Mouse (Mus musculus) gastrocnemius, adult 2 months (tissue): ENCODE measurements around the gene Gm20388. TPM values are rescaled to one million over a fixed set of nuclear protein-coding genes. Genes with fewer than 3 reads are reported as not detected.

ENCODE experiments used
- DNase-seq: peaks from one replicate; pipeline ENCODE4 v3.0.0; 2022
- H3K27ac ChIP-seq: fragments of 200-600 bp; 2 replicates; pipeline ENCODE4 v1.8.1; 2022; ENCODE audit warnings: mild to moderate bottlenecking
- H3K4me3 ChIP-seq: fragments of 200-600 bp; 2 replicates; pipeline ENCODE4 v1.8.1; 2022; ENCODE audit warnings: mild to moderate bottlenecking, moderate library complexity
- CTCF ChIP-seq: fragments of 200-600 bp; IDR thresholded peaks from 2 replicates; pipeline ENCODE4 v1.8.1; 2022; ENCODE audit warnings: antibody characterized with exemption, mild to moderate bottlenecking, moderate library complexity
- intact Hi-C: fragments of 180-260 bp; cut with DNase I; formaldehyde crosslinking; loops from one replicate; pipeline ENCODE4 v1.15.1; 2025
- total RNA-seq, 2 experiments: library from RNA; stranded (reverse); gene quantifications; 2 replicates each; pipeline ENCODE4 v1.2.3; 2021

Gm20388 gene
- total RNA-seq, 2 experiments from 2014 or later, result 6.1 to 15.0 TPM

GRCm38 (mm10) chr8:122554786-122555185, 2644.1 kb downstream of the Gm20388 start:
- intact Hi-C loops, result no loop called here
- H3K27ac ChIP-seq, result no peak overlapping the region

GRCm38 (mm10) chr8:122556030-122557009, 2645.7 kb downstream of the Gm20388 start:
- TF ChIP-seq CTCF, result peak; percentile 11; the same call in 1 of the 2 replicates
- H3K4me3 ChIP-seq, result peak overlapping the region; percentile 51
- peak; percentile 71 for DNase-seq
- intact Hi-C loops, result no loop called here
- H3K27ac ChIP-seq, result peak overlapping the region; percentile 82

More at GRCm38 (mm10) chr8:122554786-122555185, 2644.1 kb downstream of the Gm20388 start:
- H3K4me3 ChIP-seq, result no peak overlapping the region
- no peak for TF ChIP-seq CTCF
- DNase-seq, result no peak

- Histone ChIP-seq H3K4me3 (no peak overlapping the region; the same call in 1 of the 2 replicates), H3K27ac (peak overlapping the region; percentile 82)
- TF ChIP-seq CTCF, result no peak
- intact Hi-C loops, result no loop called here
- no peak for DNase-seq
These were observed 2646.8 kb downstream of the Gm20388 start for GRCm38 (mm10) chr8:122557248-122558038.

- Histone ChIP-seq H3K4me3 (no peak overlapping the region), H3K27ac (no peak overlapping the region)
- TF ChIP-seq CTCF, result no peak
- DNase-seq, result no peak
- intact Hi-C loops, result no loop called here
These were observed 2648.2 kb downstream of the Gm20388 start for GRCm38 (mm10) chr8:122558671-122559349.

- intact Hi-C loops, result no loop called here
- TF ChIP-seq CTCF, result no peak
- Histone ChIP-seq H3K27ac (peak overlapping the region; percentile 35; the same call in 1 of the 2 replicates), H3K4me3 (no peak overlapping the region)
- peak; percentile 51 for DNase-seq
These were observed 2650.6 kb downstream of the Gm20388 start for GRCm38 (mm10) chr8:122561199-122561598.

GRCm38 (mm10) chr8:122564363-122565352, 2654.0 kb downstream of the Gm20388 start:
- intact Hi-C loops, result no loop called here
- peak overlapping the region; percentile 45 for H3K4me3 ChIP-seq
- peak overlapping the region; percentile 63 for H3K27ac ChIP-seq
- no peak for TF ChIP-seq CTCF
- no peak for DNase-seq

GRCm38 (mm10) chr8:122566766-122567165, 2656.1 kb downstream of the Gm20388 start:
- H3K4me3 ChIP-seq, result peak overlapping the region; percentile 72
- TF ChIP-seq CTCF, result no peak
- intact Hi-C loops, result no loop called here
- peak overlapping the region; percentile 98 for H3K27ac ChIP-seq
- peak; percentile 43 for DNase-seq

GRCm38 (mm10) chr8:122567361-122568108, 2656.9 kb downstream of the Gm20388 start, which contains the start of gene Cdt1:
Cdt1 (plus strand) TSS chr8:122568015.
- peak within 1 kb of the TSS; percentile 98 for H3K27ac ChIP-seq
- TF ChIP-seq CTCF, result no peak
- DNase-seq, result peak; percentile 96
- intact Hi-C loops, result no loop called here
- H3K4me3 ChIP-seq, result peak within 1 kb of the TSS; percentile 72

- DNase-seq, result no peak
- Histone ChIP-seq H3K27ac (peak overlapping the region; percentile 98), H3K4me3 (peak overlapping the region; percentile 72)
- no peak for TF ChIP-seq CTCF
- intact Hi-C loops, result no loop called here
These were observed 2657.5 kb downstream of the Gm20388 start for GRCm38 (mm10) chr8:122568109-122568504.

- intact Hi-C loops, result no loop called here
- H3K4me3 ChIP-seq, result no peak overlapping the region; the same call in 1 of the 2 replicates
- no peak overlapping the region for H3K27ac ChIP-seq
These were observed 2658.3 kb downstream of the Gm20388 start for GRCm38 (mm10) chr8:122568881-122569309.

More at GRCm38 (mm10) chr8:122568881-122569309, 2658.3 kb downstream of the Gm20388 start:
- TF ChIP-seq CTCF, result no peak
- DNase-seq, result no peak
